Mouse (Mus musculus) cerebellum, adult 2 months (tissue): Measurements from ENCODE around the gene Vil1. TPM values are rescaled to one million over a fixed set of nuclear protein-coding genes. Genes with fewer than 3 reads are reported as not detected.

ENCODE experiments used
- DNase-seq, 2 experiments: peaks; one replicate each; pipeline ENCODE4 v3.0.0; 2021
- H3K27ac ChIP-seq: fragments of 200-500 bp; 2 replicates; pipeline ENCODE4 v1.5.1; 2012; ENCODE audit warnings: low read length, control low read depth, inconsistent platforms; ENCODE audit not compliant: insufficient read depth
- H3K27me3 ChIP-seq: fragments of 200-500 bp; 2 replicates; pipeline ENCODE4 v1.6.1; 2012; ENCODE audit warnings: inconsistent platforms, mild to moderate bottlenecking, low read length, moderate library complexity; ENCODE audit not compliant: control insufficient read depth, insufficient read depth
- H3K4me1 ChIP-seq: fragments of 200-500 bp; 2 replicates; pipeline ENCODE4 v1.6.1; 2011; ENCODE audit warnings: low read length; ENCODE audit not compliant: control insufficient read depth, insufficient read depth
- H3K4me3 ChIP-seq: fragments of 200-500 bp; replicated peaks from 2 replicates; pipeline ENCODE3; 2011; ENCODE audit warnings: mild to moderate bottlenecking, low read depth, low read length, control low read depth; ENCODE audit not compliant: insufficient read depth
- CTCF ChIP-seq: fragments of 200-500 bp; IDR thresholded peaks from 2 replicates; pipeline ENCODE4 v1.5.1; 2011; ENCODE audit warnings: low read depth, mild to moderate bottlenecking, control low read depth, low read length, moderate library complexity, borderline replicate concordance; ENCODE audit not compliant: insufficient read depth
- POLR2A ChIP-seq: fragments of 200-500 bp; IDR thresholded peaks from 2 replicates; pipeline ENCODE4 v1.6.1; 2011; ENCODE audit warnings: low read length, control low read depth, borderline replicate concordance; ENCODE audit not compliant: insufficient read depth
- WGBS: fragments of 180-500 bp; shearing (Covaris S2); methylation state at CpG from one replicate; pipeline ENCODE4 v1.1.7; 2018; 5-methylcytosine and 5-hydroxymethylcytosine counted together
- polyA plus RNA-seq: library from polyadenylated mRNA; depleted of rRNA; stranded (reverse); fragments of >200 nt; gene quantifications from 2 replicates; pipeline ENCODE4 v1.2.3, GENCODE M21; 2012

The Vil1 gene
- polyA plus RNA-seq, 1 experiment = 0.39 TPM

- Histone ChIP-seq H3K27ac (no peak overlapping the region), H3K27me3 (no peaks in the 10 kb centered on the region), H3K4me1 (no peaks in the 10 kb centered on the region), H3K4me3 (no peak overlapping the region)
- no peak for DNase-seq
- 86% methylated on average over 10 of the region's 10 CpGs for WGBS
- no peak for TF ChIP-seq CTCF
These were observed 27.6 kb upstream of the Vil1 start for GRCm38 (mm10) chr1:74381588-74382021.

GRCm38 (mm10) chr1:74383385-74383784 is 25.8 kb upstream of the Vil1 start:
- no peaks in the 10 kb centered on the region for H3K4me1 ChIP-seq
- no peak for TF ChIP-seq CTCF
- no peak for TF ChIP-seq POLR2A
- WGBS = 92% methylated on average over 13 of the region's 13 CpGs
- H3K4me3 ChIP-seq = no peak overlapping the region
- H3K27me3 ChIP-seq = no peaks in the 10 kb centered on the region
- no peak overlapping the region for H3K27ac ChIP-seq
- no peak for DNase-seq

- no peak for DNase-seq
- 42% methylated on average over 8 of the region's 8 CpGs for WGBS
- no peak for TF ChIP-seq CTCF
- no peak for TF ChIP-seq POLR2A
- no peak overlapping the region for H3K27ac ChIP-seq
- no peaks in the 10 kb centered on the region for H3K4me1 ChIP-seq
- H3K27me3 ChIP-seq = no peaks in the 10 kb centered on the region
- H3K4me3 ChIP-seq = no peak overlapping the region
These were observed 24.7 kb upstream of the Vil1 start for GRCm38 (mm10) chr1:74384525-74384924.

GRCm38 (mm10) chr1:74385064-74385463 is 24.1 kb upstream of the Vil1 start:
- Histone ChIP-seq H3K4me3 (no peak overlapping the region), H3K4me1 (no peaks in the 10 kb centered on the region), H3K27ac (no peak overlapping the region), H3K27me3 (no peaks in the 10 kb centered on the region)
- 93% methylated on average over 10 of the region's 10 CpGs for WGBS
- peak in 1 of 2 experiments; percentile 18 for DNase-seq
- TF ChIP-seq POLR2A (no peak), CTCF (no peak)

- Histone ChIP-seq H3K4me3 (no peak overlapping the region), H3K27me3 (no peaks in the 10 kb centered on the region), H3K4me1 (no peaks in the 10 kb centered on the region), H3K27ac (no peak overlapping the region)
- DNase-seq = no peak
- TF ChIP-seq CTCF (no peak), POLR2A (no peak)
- 93% methylated on average over 8 of the region's 8 CpGs for WGBS
These were observed 23.6 kb upstream of the Vil1 start for GRCm38 (mm10) chr1:74385531-74385930.

- peak overlapping the region; percentile 97 for H3K27ac ChIP-seq
- H3K4me3 ChIP-seq = peak overlapping the region; percentile 91
- no peak for TF ChIP-seq POLR2A
- TF ChIP-seq CTCF = no peak
- H3K27me3 ChIP-seq = no peaks in the 10 kb centered on the region
- 16% methylated on average over 10 of the region's 10 CpGs for WGBS
- no peak for DNase-seq
- H3K4me1 ChIP-seq = no peaks in the 10 kb centered on the region
These were observed 22.8 kb upstream of the Vil1 start for GRCm38 (mm10) chr1:74386363-74386713.

GRCm38 (mm10) chr1:74386714-74387385 is 22.3 kb upstream of the Vil1 start:
- Histone ChIP-seq H3K27me3 (no peaks in the 10 kb centered on the region), H3K27ac (peak overlapping the region; percentile 97), H3K4me3 (peak overlapping the region; percentile 91), H3K4me1 (no peaks in the 10 kb centered on the region)
- peak; percentile 93 to 98 for DNase-seq
- TF ChIP-seq CTCF (peak; percentile 35; the same call in 1 of the 2 replicates), POLR2A (no peak; the same call in 1 of the 2 replicates)
- under 1% methylated on average over 26 of the region's 26 CpGs for WGBS

- DNase-seq = no peak
- peak overlapping the region; percentile 97 for H3K27ac ChIP-seq
- no peaks in the 10 kb centered on the region for H3K4me1 ChIP-seq
- H3K27me3 ChIP-seq = no peaks in the 10 kb centered on the region
- peak overlapping the region; percentile 91 for H3K4me3 ChIP-seq
- 32% methylated on average over 15 of the region's 15 CpGs for WGBS
- TF ChIP-seq CTCF (no peak), POLR2A (no peak)
These were observed 21.7 kb upstream of the Vil1 start for GRCm38 (mm10) chr1:74387386-74387988.
